Mouse (Mus musculus) neural tube, embryonic 12.5 days (tissue): ENCODE measurements around the gene Samd4. TPM values are rescaled to one million over a fixed set of nuclear protein-coding genes. Genes with fewer than 3 reads are reported as not detected.

ENCODE experiments used
- ATAC-seq: fragments of 200-750 bp; cut with Nextera tagmentation; 2 replicates; pipeline ENCODE4 v1.8.0; 2017; ENCODE audit warnings: low read depth, mild to moderate bottlenecking, moderate TSS enrichment, moderate library complexity; ENCODE audit not compliant: low FRiP score
- H3K27ac ChIP-seq: fragments of 300-500 bp; sonication (generic); 2 replicates; pipeline ENCODE4 v1.5.1; 2016
- H3K27me3 ChIP-seq: fragments of 300-500 bp; sonication (generic); replicated peaks from 2 replicates; pipeline ENCODE4 v1.6.1; 2016; ENCODE audit warnings: mild to moderate bottlenecking
- H3K36me3 ChIP-seq: fragments of 300-500 bp; sonication (generic); 2 replicates; pipeline ENCODE4 v1.6.1; 2016; ENCODE audit warnings: mild to moderate bottlenecking
- H3K4me1 ChIP-seq: fragments of 300-500 bp; sonication (generic); 2 replicates; pipeline ENCODE4 v1.6.1; 2016
- H3K4me2 ChIP-seq: fragments of 300-500 bp; sonication (generic); replicated peaks from 2 replicates; pipeline ENCODE4 v1.6.1; 2016; ENCODE audit warnings: mild to moderate bottlenecking
- H3K4me3 ChIP-seq: fragments of 300-500 bp; sonication (generic); 2 replicates; pipeline ENCODE4 v1.5.1; 2016
- H3K9ac ChIP-seq: fragments of 300-500 bp; sonication (generic); 2 replicates; pipeline ENCODE4 v1.6.1; 2016; ENCODE audit warnings: mild to moderate bottlenecking
- H3K9me3 ChIP-seq: fragments of 300-500 bp; sonication (generic); 2 replicates; pipeline ENCODE4 v1.6.1; 2016; ENCODE audit warnings: mild to moderate bottlenecking
- WGBS: fragments of 180-500 bp; shearing (Covaris S2); methylation state at CpG from one replicate; pipeline ENCODE4 v1.1.7; 2016; 5-methylcytosine and 5-hydroxymethylcytosine counted together
- polyA plus RNA-seq: library from polyadenylated mRNA; unstranded; fragments of >200 nt; fragmentation: Nextera tagmentation; extraction: Ambion mirVana; gene quantifications from 2 replicates; pipeline ENCODE4 v1.2.1, GENCODE M21; 2016

Samd4 gene
- polyA plus RNA-seq, 1 experiment from 2014 or later, result 3.9 TPM

DNA sequence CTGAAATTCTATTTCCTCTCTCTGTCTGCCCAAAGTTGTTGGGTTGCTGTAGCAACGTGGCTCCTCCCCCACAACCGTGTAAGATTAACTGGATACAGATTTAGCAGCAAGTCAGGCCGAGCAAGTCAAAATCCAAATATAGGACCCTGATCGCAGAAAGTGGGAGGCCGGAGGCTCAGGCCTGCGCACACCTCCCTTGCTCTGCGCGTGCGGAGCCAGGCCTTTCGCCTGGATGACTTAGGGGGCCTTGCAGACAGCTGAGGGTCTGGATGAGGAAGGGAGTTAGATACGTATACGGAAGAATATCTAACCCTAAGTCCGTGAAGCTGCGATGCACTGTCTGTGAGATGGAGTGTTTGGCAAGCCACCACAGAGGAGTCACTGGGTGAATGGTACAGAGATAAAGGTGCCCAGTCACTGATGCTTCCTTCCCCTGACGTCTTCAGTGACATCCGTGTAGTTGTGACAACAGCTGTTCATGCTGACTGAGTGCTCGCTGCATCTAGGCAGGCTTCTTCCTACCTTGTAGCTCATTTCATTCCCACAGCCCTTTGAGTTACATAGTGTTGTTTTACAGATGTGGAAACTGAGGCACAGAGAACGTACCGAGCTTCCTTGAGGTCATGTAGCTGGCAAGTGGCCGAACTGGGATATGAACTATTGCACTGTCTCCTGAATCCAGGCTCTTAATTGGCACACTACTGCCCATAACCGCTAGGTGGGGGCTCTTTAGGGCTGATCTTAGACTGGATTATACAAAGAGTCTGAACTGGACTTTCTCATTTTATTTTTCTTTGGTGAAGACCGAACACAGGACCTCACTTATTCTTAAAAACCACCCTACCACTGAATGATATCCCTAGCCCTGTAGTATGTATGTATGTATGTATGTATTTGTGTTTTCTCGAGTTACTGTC, 59.5 kb downstream of the Samd4 start:
- no peak for ATAC-seq

DNA sequence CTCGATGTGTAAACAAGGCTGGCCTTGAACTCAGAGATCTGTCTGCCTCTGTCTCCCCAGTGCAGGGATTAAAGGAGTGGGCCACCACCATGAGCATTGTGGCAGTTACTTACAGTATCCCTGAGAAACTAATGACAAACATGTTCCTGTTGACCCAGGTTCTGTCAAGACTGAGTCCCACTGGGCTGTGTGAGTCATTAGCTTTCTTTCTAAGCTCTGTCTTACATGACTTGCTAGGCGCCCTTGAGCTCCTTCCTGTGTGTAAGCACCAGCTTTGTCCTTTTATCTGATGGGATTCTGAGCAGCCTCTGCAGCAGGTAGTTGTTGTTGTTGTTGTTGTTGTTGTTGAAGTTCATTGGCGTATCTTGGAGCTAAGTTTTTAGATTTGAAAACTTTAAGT, 61.8 kb downstream of the Samd4 start:
- ATAC-seq, result no peak
- no peaks in the 10 kb centered on the region for H3K36me3 ChIP-seq
- no peak overlapping the region for H3K27ac ChIP-seq
- no peak overlapping the region for H3K4me3 ChIP-seq
- H3K9me3 ChIP-seq, result no peaks in the 10 kb centered on the region
- H3K4me2 ChIP-seq, result no peak overlapping the region
- no peak overlapping the region for H3K9ac ChIP-seq
- no peaks in the 10 kb centered on the region for H3K27me3 ChIP-seq
- H3K4me1 ChIP-seq, result peaks cover 11% of the 10 kb centered on the region; the same call in 1 of the 2 replicates
- 78% methylated on average over 3 of the region's 3 CpGs for WGBS

More for the DNA sequence above, 59.5 kb downstream of the Samd4 start:
- H3K9ac ChIP-seq, result no peak overlapping the region
- WGBS, result 81% methylated on average over 23 of the region's 23 CpGs
- H3K36me3 ChIP-seq, result no peaks in the 10 kb centered on the region
- no peaks in the 10 kb centered on the region for H3K9me3 ChIP-seq
- H3K4me2 ChIP-seq, result no peak overlapping the region
- no peaks in the 10 kb centered on the region for H3K27me3 ChIP-seq
- H3K4me1 ChIP-seq, result peaks cover 11% of the 10 kb centered on the region; the same call in 1 of the 2 replicates
- H3K27ac ChIP-seq, result no peak overlapping the region
- no peak overlapping the region for H3K4me3 ChIP-seq

DNA sequence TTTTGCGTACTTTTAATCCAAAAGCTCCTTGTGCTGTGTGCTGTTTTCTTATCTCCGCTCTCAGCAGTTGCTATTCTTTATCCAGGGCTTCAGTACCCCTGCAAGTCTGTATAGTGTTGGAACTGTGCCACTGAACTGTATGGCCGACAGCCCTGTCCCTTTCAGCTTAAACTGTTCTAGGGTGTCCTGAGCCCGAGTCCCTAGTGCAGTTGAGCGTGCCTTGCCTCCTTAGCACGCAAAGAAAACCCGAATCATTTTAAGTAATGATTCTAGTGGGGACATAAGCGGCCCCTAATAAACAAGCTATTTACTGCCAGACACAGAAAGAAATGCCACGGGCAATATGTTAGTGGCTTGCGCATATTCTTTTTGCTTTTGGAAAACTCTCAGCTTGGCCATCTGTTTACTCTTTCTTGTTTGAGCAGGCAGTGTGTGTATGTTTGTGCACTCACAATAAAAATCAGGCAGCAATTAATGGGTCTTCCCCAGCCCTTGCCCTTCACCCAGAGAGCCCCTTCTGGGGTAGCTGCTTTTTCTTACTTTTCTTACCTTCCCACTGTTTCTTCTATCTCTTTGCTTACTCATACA, 63.3 kb downstream of the Samd4 start:
- Histone ChIP-seq H3K9me3 (no peaks in the 10 kb centered on the region), H3K27ac (no peak overlapping the region), H3K27me3 (no peaks in the 10 kb centered on the region), H3K9ac (no peak overlapping the region), H3K36me3 (no peaks in the 10 kb centered on the region), H3K4me1 (peaks cover 17% of the 10 kb centered on the region; the same call in 1 of the 2 replicates), H3K4me3 (no peak overlapping the region), H3K4me2 (no peak overlapping the region)
- 79% methylated on average over 10 of the region's 10 CpGs for WGBS
- no peak for ATAC-seq

DNA sequence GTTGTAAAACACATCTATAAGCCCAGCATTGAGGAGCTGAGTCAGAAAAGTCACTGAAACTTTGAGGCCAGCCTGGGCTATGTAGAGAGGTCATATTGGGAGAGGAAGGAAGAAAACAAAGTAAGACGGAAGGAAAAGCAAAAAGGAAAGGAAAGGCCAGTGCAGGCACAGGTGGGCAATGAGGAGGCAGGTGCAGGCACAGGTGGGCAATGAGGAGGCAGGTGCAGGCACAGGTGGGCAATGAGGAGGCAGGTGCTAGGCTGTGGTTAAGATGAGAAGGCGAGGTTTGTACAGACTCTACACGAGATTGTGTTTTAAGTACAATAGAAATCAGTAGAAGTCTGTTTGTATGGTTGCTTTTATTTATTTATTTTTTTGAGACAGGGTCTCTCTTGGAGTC, 65.0 kb downstream of the Samd4 start:
- Histone ChIP-seq H3K27me3 (no peaks in the 10 kb centered on the region), H3K27ac (no peak overlapping the region), H3K4me2 (no peak overlapping the region), H3K4me3 (no peak overlapping the region), H3K9me3 (no peaks in the 10 kb centered on the region), H3K36me3 (no peaks in the 10 kb centered on the region), H3K9ac (no peak overlapping the region), H3K4me1 (peaks cover 9% of the 10 kb centered on the region; the same call in 1 of the 2 replicates)
- WGBS, result 90% methylated on average over 3 of the region's 3 CpGs
- no peak for ATAC-seq

DNA sequence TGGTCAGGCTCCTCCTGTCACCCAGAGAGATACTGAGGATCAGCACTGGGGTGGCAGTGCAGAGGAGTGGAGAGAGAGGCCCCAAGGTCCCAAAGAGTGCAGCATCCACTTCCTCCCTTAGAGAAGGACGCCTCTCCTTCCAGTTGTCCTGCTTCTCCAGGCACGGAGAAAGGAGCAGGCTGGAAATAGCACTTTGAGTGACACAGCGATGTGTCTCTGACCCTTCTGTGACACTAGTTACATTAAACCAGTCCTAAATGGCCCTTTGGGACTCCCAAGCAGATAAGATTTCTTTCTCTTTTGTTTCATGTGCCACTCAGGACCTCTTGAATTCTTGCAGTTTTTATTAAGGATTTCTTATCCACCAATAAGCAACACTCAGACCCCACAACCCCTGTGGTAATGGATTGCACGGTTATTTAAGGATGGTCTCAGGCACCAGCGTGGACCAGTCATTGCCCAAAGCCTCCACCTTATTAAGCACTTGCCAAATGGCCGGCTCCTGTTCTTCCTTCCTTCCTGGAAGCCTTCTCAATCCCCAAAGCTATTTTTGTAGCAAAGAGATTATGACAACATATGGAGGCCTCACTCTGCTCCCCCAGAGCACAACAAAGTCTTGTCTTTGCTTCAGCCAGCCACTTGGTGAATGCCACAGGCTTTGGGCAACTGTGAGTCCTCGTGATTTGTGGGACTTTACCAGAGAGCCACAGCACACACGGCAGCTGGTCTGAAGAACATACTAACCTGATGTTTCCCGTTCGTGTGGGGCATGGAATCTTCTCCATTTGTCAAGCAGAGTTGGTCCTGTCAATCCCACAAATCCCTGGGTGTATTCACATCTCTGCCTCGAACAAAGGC, 68.1 kb downstream of the Samd4 start:
- no peaks in the 10 kb centered on the region for H3K36me3 ChIP-seq
- 66% methylated on average over 11 of the region's 11 CpGs for WGBS
- peaks cover 9% of the 10 kb centered on the region; the same call in 1 of the 2 replicates for H3K4me1 ChIP-seq
- no peak overlapping the region for H3K27ac ChIP-seq
- no peaks in the 10 kb centered on the region for H3K27me3 ChIP-seq
- H3K4me3 ChIP-seq, result no peak overlapping the region
- ATAC-seq, result no peak
- no peak overlapping the region for H3K9ac ChIP-seq
- no peak overlapping the region for H3K4me2 ChIP-seq
- no peaks in the 10 kb centered on the region for H3K9me3 ChIP-seq

DNA sequence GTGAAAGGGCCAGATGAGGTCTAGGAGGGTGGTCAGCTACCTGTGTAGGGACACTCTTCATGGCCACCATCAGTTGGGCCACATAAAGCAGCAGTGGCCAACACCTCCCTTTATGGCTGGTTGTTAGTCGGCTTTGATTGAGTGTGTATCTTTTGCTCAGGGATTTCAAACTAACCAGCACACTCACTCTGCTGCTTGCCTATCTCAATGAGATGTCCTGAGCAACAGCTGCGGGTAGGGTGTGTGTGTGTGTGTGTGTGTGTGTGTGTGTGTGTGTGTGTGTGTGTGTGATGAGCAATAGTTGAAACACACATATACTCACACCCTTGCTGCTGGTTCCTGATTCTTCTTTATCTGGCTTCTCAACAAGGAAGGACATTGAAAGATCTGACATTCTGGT, 69.6 kb downstream of the Samd4 start:
- Histone ChIP-seq H3K9ac (no peak overlapping the region), H3K4me2 (no peak overlapping the region), H3K36me3 (no peaks in the 10 kb centered on the region), H3K27me3 (no peaks in the 10 kb centered on the region), H3K9me3 (no peaks in the 10 kb centered on the region), H3K27ac (no peak overlapping the region), H3K4me1 (peaks cover 9% of the 10 kb centered on the region; the same call in 1 of the 2 replicates), H3K4me3 (no peak overlapping the region)
- WGBS, result 72% methylated on average over 2 of the region's 2 CpGs
- ATAC-seq, result no peak

DNA sequence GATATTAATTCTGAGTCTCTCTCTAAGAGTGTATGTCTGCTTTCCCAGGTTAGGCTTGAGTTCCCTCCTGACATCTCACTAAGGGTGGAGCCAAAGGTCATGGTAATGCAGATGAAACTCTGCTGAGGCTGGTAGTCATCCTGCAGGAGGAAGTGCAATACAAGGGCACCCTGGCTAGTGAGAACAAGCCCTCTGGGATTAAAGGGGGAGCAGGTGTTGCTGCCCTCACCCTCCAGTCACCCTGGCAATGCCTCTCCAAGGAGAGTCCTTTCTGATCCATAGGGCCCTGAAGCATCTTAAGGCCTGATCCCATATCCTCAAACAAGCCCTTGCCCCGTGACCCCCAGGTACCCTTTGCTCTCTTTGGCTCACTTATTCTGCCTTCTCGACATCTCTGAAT, 72.5 kb downstream of the Samd4 start:
- Histone ChIP-seq H3K36me3 (no peaks in the 10 kb centered on the region), H3K27me3 (no peaks in the 10 kb centered on the region), H3K9ac (no peak overlapping the region), H3K27ac (no peak overlapping the region), H3K9me3 (no peaks in the 10 kb centered on the region), H3K4me2 (no peak overlapping the region), H3K4me3 (no peak overlapping the region), H3K4me1 (peaks cover 9% of the 10 kb centered on the region; the same call in 1 of the 2 replicates)
- ATAC-seq, result no peak
- 72% methylated on average over 2 of the region's 2 CpGs for WGBS

DNA sequence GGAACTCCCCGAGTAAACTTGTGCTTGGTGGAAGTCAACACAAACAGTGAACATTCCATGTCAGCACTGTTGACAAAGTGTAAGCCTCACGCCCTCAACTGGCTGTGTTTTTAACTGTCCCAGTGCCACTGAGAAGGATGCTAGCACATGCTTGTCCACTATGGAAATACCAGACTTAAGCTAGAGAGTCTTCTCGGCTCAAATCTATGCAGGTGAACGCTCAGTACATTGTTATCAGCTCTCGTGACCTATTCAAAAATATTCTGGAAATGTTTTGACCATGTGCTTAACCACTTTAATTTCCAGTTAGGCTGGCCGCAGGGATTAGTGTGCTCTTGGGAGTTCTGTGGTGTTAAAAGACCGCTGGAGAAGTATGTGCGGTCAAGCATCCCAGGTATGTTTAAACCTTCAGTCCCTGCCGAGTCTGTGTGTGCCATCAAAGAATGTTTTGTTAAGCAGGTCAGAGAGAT, 73.0 kb downstream of the Samd4 start:
- 70% methylated on average over 9 of the region's 9 CpGs for WGBS
- no peak for ATAC-seq
- Histone ChIP-seq H3K4me2 (no peak overlapping the region), H3K9me3 (no peaks in the 10 kb centered on the region), H3K4me3 (no peak overlapping the region), H3K4me1 (peaks cover 5% of the 10 kb centered on the region; the same call in 1 of the 2 replicates), H3K27me3 (no peaks in the 10 kb centered on the region), H3K9ac (no peak overlapping the region), H3K36me3 (no peaks in the 10 kb centered on the region), H3K27ac (no peak overlapping the region)

DNA sequence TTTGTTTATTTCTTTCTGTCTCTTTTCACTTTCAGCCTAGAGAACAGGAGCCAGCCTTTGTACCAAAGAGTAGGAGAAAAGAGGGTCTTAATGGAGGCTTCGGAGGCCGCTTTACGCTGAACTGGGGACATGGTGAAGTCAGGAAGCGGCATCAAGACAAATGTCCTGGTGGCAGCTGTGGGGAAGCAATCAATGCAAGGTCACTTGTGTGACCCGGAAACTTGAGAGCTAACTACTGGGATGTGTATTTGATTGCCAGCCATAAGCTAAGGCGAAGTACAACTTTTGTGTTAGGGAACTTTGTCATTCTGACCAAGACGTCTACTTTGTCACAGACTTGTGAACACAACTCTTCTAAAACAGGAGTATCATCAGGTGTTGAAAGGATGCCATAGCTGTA, 73.5 kb downstream of the Samd4 start:
- Histone ChIP-seq H3K27me3 (no peaks in the 10 kb centered on the region), H3K9ac (no peak overlapping the region), H3K9me3 (no peaks in the 10 kb centered on the region), H3K4me3 (no peak overlapping the region), H3K27ac (no peak overlapping the region), H3K4me2 (no peak overlapping the region), H3K36me3 (no peaks in the 10 kb centered on the region), H3K4me1 (no peaks in the 10 kb centered on the region)
- WGBS, result 50% methylated on average over 7 of the region's 7 CpGs
- no peak for ATAC-seq

DNA sequence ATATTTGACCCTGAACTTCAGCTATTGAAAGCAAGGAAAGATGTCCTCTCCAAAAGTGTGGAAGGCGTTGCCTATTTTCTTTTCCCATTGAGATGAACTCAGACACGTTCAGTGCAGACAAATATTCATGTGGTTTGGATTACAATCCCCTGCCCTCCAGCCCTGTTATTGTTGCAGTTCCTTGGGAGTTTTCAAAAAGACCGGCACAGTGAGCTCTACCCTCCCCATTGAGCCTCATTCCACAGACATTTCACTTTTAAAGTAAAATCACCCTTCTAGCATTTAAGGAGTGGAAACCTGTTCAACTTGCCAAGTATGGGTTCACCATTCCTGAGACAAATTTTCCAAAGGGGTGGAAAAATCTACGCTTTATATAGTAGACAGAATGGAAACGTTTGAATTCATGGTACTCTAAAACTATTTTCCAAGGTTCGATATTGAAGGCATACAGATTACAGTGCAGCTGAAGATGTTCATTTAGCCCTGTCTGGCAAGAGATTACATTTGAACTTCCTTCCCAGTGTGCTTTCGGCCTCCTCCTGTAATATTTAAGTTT, 76.6 kb downstream of the Samd4 start:
- Histone ChIP-seq H3K9me3 (no peaks in the 10 kb centered on the region), H3K9ac (no peak overlapping the region), H3K27me3 (no peaks in the 10 kb centered on the region), H3K4me3 (no peak overlapping the region), H3K27ac (no peak overlapping the region), H3K4me2 (no peak overlapping the region), H3K36me3 (no peaks in the 10 kb centered on the region), H3K4me1 (no peaks in the 10 kb centered on the region)
- no peak for ATAC-seq
- WGBS, result 77% methylated on average over 7 of the region's 7 CpGs

DNA sequence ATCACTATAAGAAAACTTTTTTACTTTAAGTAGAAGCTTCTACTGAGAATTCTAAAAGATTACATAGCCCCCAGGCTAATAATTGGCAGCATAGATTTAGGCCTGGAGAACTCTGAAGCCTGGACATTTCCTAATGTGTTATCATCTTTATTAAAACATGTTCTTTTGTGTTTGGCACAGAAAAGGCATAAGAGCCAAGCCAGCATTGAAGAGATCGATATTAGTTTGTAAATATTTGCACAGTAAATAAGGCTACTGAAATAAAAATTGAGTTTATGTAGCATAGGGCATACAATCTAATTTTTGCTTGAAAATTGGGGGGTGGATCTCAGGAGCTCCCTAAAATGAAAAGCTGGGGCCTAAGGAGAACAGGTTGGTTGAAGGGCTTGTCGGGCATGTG, 77.2 kb downstream of the Samd4 start:
- H3K4me1 ChIP-seq, result no peaks in the 10 kb centered on the region
- H3K9me3 ChIP-seq, result no peaks in the 10 kb centered on the region
- ATAC-seq, result no peak
- no peaks in the 10 kb centered on the region for H3K36me3 ChIP-seq
- no peak overlapping the region for H3K9ac ChIP-seq
- no peak overlapping the region for H3K27ac ChIP-seq
- 89% methylated on average over 2 of the region's 2 CpGs for WGBS
- H3K4me2 ChIP-seq, result no peak overlapping the region
- no peaks in the 10 kb centered on the region for H3K27me3 ChIP-seq
- no peak overlapping the region for H3K4me3 ChIP-seq

DNA sequence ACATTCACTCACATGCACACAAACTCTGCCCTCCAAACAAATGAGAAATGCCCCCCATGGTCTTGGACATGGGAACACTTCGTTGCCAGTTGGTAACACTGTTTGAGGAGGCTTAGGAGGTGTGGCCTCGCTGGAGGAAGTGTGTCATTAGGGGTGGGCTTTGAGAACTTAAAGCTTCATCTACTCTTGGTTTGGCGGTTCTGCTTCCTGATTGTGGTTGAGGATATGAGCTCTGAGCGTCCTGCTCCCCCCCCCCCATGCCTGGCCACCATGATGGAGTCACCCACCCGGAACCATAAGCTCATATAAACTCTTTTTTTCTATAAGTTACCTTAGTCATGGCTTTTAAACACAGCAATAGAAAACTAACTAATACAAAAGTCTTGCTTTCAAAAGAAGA, 80.2 kb downstream of the Samd4 start:
- no peaks in the 10 kb centered on the region for H3K27me3 ChIP-seq
- no peak for ATAC-seq
- H3K27ac ChIP-seq, result no peak overlapping the region
- H3K9me3 ChIP-seq, result no peaks in the 10 kb centered on the region
- H3K9ac ChIP-seq, result no peak overlapping the region
- H3K4me1 ChIP-seq, result no peaks in the 10 kb centered on the region
- no peaks in the 10 kb centered on the region for H3K36me3 ChIP-seq
- no peak overlapping the region for H3K4me3 ChIP-seq
- 88% methylated on average over 5 of the region's 5 CpGs for WGBS
- H3K4me2 ChIP-seq, result no peak overlapping the region
